Mouse (Mus musculus): ENCODE measurements around the gene Cd70. TPM values are rescaled to one million over a fixed set of nuclear protein-coding genes. Genes with fewer than 3 reads are reported as not detected.

Gene Cd70
- total and polyA plus RNA-seq, 2 experiments from 2014 or later = 2.1 to 3.7 TPM

GRCm38 (mm10) chr17:57166800-57167791 lies 17.5 kb upstream of the Cd70 start:
- 10% methylated on average over 10 of the region's 11 CpGs for WGBS
- Histone ChIP-seq H3K27ac (no peak overlapping the region), H3K4me1 (ENCODE audit: insufficient read depth, low read length) (no peaks in the 10 kb centered on the region), H3K9ac (replicated peaks; ENCODE audit: low read length) (no peak overlapping the region), H3K4me3 (ENCODE audit: low read length) (no peak overlapping the region), H3K9me3 (ENCODE audit: low read length) (no peaks in the 10 kb centered on the region), H3K4me2 (ENCODE audit: low read depth, low read length) (no peak overlapping the region), H3K36me3 (ENCODE audit: insufficient read depth, low read length) (no peaks in the 10 kb centered on the region), H3K27me3 (ENCODE audit: insufficient read depth, low read length) (no peaks in the 10 kb centered on the region)
- peak; percentile 93 for TF ChIP-seq CTCF (IDR thresholded peaks at IDR 0.05; ENCODE audit: low read depth)
- DNase-seq (ENCODE audit: low spot score) (peak; percentile 88), ATAC-seq (peak; percentile 87)

GRCm38 (mm10) chr17:57153787-57154186 lies 4.2 kb upstream of the Cd70 start:
- no peak overlapping the region for H3K4me3 ChIP-seq (ENCODE audit: low read length)
- ATAC-seq (no peak), DNase-seq (ENCODE audit: low spot score) (no peak)
- no peaks in the 10 kb centered on the region for H3K4me1 ChIP-seq (ENCODE audit: insufficient read depth, low read length)
- H3K9me3 ChIP-seq (ENCODE audit: low read length) = no peaks in the 10 kb centered on the region
- WGBS = 85% methylated on average over 4 of the region's 4 CpGs
- H3K36me3 ChIP-seq (ENCODE audit: insufficient read depth, low read length) = no peaks in the 10 kb centered on the region
- H3K27ac ChIP-seq = no peak overlapping the region
- no peaks in the 10 kb centered on the region for H3K27me3 ChIP-seq (ENCODE audit: insufficient read depth, low read length)
- no peak for TF ChIP-seq CTCF (IDR thresholded peaks at IDR 0.05; ENCODE audit: low read depth)
- H3K4me2 ChIP-seq (ENCODE audit: low read depth, low read length) = no peak overlapping the region
- no peak overlapping the region for H3K9ac ChIP-seq (replicated peaks; ENCODE audit: low read length)

GRCm38 (mm10) chr17:57153006-57153405 lies 3.4 kb upstream of the Cd70 start:
- H3K27me3 ChIP-seq (ENCODE audit: insufficient read depth, low read length) = peaks cover 3% of the 10 kb centered on the region; the same call in 1 of the 2 replicates
- no peaks in the 10 kb centered on the region for H3K9me3 ChIP-seq (ENCODE audit: low read length)
- no peaks in the 10 kb centered on the region for H3K4me1 ChIP-seq (ENCODE audit: insufficient read depth, low read length)
- WGBS = 57% methylated on average over 6 of the region's 6 CpGs
- H3K4me3 ChIP-seq (ENCODE audit: low read length) = no peak overlapping the region
- no peak overlapping the region for H3K27ac ChIP-seq
- ATAC-seq = no peak
- no peak for TF ChIP-seq CTCF (IDR thresholded peaks at IDR 0.05; ENCODE audit: low read depth)
- H3K9ac ChIP-seq (replicated peaks; ENCODE audit: low read length) = no peak overlapping the region
- no peaks in the 10 kb centered on the region for H3K36me3 ChIP-seq (ENCODE audit: insufficient read depth, low read length)
- DNase-seq (ENCODE audit: low spot score) = no peak
- no peak overlapping the region for H3K4me2 ChIP-seq (ENCODE audit: low read depth, low read length)

GRCm38 (mm10) chr17:57148343-57148742 lies 1.2 kb downstream of the Cd70 start:
- Histone ChIP-seq H3K27ac (no peak overlapping the region), H3K9ac (replicated peaks; ENCODE audit: low read length) (no peak overlapping the region), H3K27me3 (ENCODE audit: insufficient read depth, low read length) (peaks cover 6% of the 10 kb centered on the region; the same call in 1 of the 2 replicates), H3K4me3 (ENCODE audit: low read length) (no peak overlapping the region), H3K4me1 (ENCODE audit: insufficient read depth, low read length) (no peaks in the 10 kb centered on the region), H3K4me2 (ENCODE audit: low read depth, low read length) (peak overlapping the region; percentile 61; the same call in 1 of the 2 replicates), H3K36me3 (ENCODE audit: insufficient read depth, low read length) (no peaks in the 10 kb centered on the region), H3K9me3 (ENCODE audit: low read length) (no peaks in the 10 kb centered on the region)
- WGBS = 69% methylated on average over 4 of the region's 4 CpGs
- DNase-seq (ENCODE audit: low spot score) (no peak), ATAC-seq (no peak)
- TF ChIP-seq CTCF (IDR thresholded peaks at IDR 0.05; ENCODE audit: low read depth) = no peak

- WGBS = 66% methylated on average over 1 of the region's 1 CpGs
- no peak for DNase-seq (ENCODE audit: low spot score)
- ATAC-seq = 0 out of 2 replicates have a peak, but pooled peaks have one; percentile 24
- no peaks in the 10 kb centered on the region for H3K36me3 ChIP-seq (ENCODE audit: insufficient read depth, low read length)
- H3K9me3 ChIP-seq (ENCODE audit: low read length) = no peaks in the 10 kb centered on the region
- H3K4me2 ChIP-seq (ENCODE audit: low read depth, low read length) = no peak overlapping the region
- no peaks in the 10 kb centered on the region for H3K4me1 ChIP-seq (ENCODE audit: insufficient read depth, low read length)
- H3K27me3 ChIP-seq (ENCODE audit: insufficient read depth, low read length) = peaks cover 6% of the 10 kb centered on the region; the same call in 1 of the 2 replicates
- no peak overlapping the region for H3K27ac ChIP-seq
- TF ChIP-seq CTCF (IDR thresholded peaks at IDR 0.05; ENCODE audit: low read depth) = no peak
- no peak overlapping the region for H3K9ac ChIP-seq (replicated peaks; ENCODE audit: low read length)
- no peak overlapping the region for H3K4me3 ChIP-seq (ENCODE audit: low read length)
These were observed 4.5 kb downstream of the Cd70 start for GRCm38 (mm10) chr17:57145115-57145514.

GRCm38 (mm10) chr17:57143704-57144103 lies 5.9 kb downstream of the Cd70 start:
- Histone ChIP-seq H3K4me3 (ENCODE audit: low read length) (no peak overlapping the region), H3K4me1 (ENCODE audit: insufficient read depth, low read length) (no peaks in the 10 kb centered on the region), H3K9ac (replicated peaks; ENCODE audit: low read length) (no peak overlapping the region), H3K27me3 (ENCODE audit: insufficient read depth, low read length) (peaks cover 6% of the 10 kb centered on the region; the same call in 1 of the 2 replicates), H3K27ac (no peak overlapping the region), H3K4me2 (ENCODE audit: low read depth, low read length) (no peak overlapping the region), H3K9me3 (ENCODE audit: low read length) (no peaks in the 10 kb centered on the region), H3K36me3 (ENCODE audit: insufficient read depth, low read length) (no peaks in the 10 kb centered on the region)
- WGBS = 88% methylated on average over 3 of the region's 3 CpGs
- no peak for TF ChIP-seq CTCF (IDR thresholded peaks at IDR 0.05; ENCODE audit: low read depth)
- ATAC-seq = no peak
- no peak for DNase-seq (ENCODE audit: low spot score)

GRCm38 (mm10) chr17:57139708-57140107 lies 9.9 kb downstream of the Cd70 start:
- no peak overlapping the region for H3K27ac ChIP-seq
- H3K27me3 ChIP-seq (ENCODE audit: insufficient read depth, low read length) = no peaks in the 10 kb centered on the region
- H3K9ac ChIP-seq (replicated peaks; ENCODE audit: low read length) = no peak overlapping the region
- WGBS = 92% methylated on average over 3 of the region's 3 CpGs
- ATAC-seq (no peak), DNase-seq (ENCODE audit: low spot score) (no peak)
- no peaks in the 10 kb centered on the region for H3K36me3 ChIP-seq (ENCODE audit: insufficient read depth, low read length)
- no peak overlapping the region for H3K4me2 ChIP-seq (ENCODE audit: low read depth, low read length)
- no peak overlapping the region for H3K4me3 ChIP-seq (ENCODE audit: low read length)
- H3K9me3 ChIP-seq (ENCODE audit: low read length) = no peaks in the 10 kb centered on the region
- no peak for TF ChIP-seq CTCF (IDR thresholded peaks at IDR 0.05; ENCODE audit: low read depth)
- H3K4me1 ChIP-seq (ENCODE audit: insufficient read depth, low read length) = no peaks in the 10 kb centered on the region

Data from hindbrain, postnatal 0 days (tissue).